Mouse (Mus musculus): ENCODE measurements around the gene Egfl6. TPM values are rescaled to one million over a fixed set of nuclear protein-coding genes. Genes with fewer than 3 reads are reported as not detected.
A peak's percentile ranks its signal among the peaks of the same experiment; 100 is the strongest.
"Not testable (repeated sequence)": the region's sequence is repeated elsewhere in the genome, so short reads cannot be mapped to it uniquely, and the experiment has no call there.

Gene Egfl6
- total and polyA plus RNA-seq, 3 experiments: 0.18 to 0.32 (median 0.31) TPM

DNA sequence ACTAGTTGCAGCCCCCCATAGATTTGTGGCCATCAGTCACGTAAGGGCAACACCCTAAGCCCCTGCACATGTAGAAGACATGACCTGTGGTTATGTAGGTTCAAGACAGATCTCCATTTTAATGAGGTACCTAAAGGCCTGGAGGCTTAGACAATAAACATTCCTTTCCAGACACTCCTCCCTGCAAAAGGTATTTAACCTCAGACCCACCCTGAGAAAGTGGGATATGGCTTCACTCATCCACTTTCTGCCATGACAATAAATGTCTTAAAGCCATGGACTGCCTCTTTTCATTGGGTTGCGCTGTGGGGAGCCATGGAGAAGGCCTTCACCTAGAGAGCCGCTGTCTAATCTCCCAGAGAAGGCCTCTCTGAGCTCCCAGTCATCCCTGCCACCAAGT lies 57.4 kb downstream of the Egfl6 start:
- intact Hi-C loops (cut with DNase I): no loop called here
- no peak for TF ChIP-seq POLR2A (IDR thresholded peaks at IDR 0.05; ENCODE audit: insufficient read depth, low read depth, low read length)
- no peak for TF ChIP-seq EP300 (IDR thresholded peaks at IDR 0.05; ENCODE audit: insufficient read depth, low read depth, low read length)
- TF ChIP-seq CTCF (IDR thresholded peaks at IDR 0.05): no peak
- Histone ChIP-seq H3K27ac (no peak overlapping the region), H3K36me3 (ENCODE audit: control insufficient read depth, insufficient read depth, low read length) (no peaks in the 10 kb centered on the region), H3K27me3 (ENCODE audit: control insufficient read depth, insufficient read depth, low read length) (no peaks in the 10 kb centered on the region), H3K4me3 (no peak overlapping the region), H3K79me2 (replicated peaks; ENCODE audit: control insufficient read depth, insufficient read depth, low read length) (no peaks in the 10 kb centered on the region), H3K4me1 (ENCODE audit: control insufficient read depth, insufficient read depth, low read length) (no peaks in the 10 kb centered on the region), H3K9ac (ENCODE audit: low read depth, low read length) (no peak overlapping the region)
- 90% methylated on average over 3 of the region's 3 CpGs for WGBS
- DNase-seq: no peak

DNA sequence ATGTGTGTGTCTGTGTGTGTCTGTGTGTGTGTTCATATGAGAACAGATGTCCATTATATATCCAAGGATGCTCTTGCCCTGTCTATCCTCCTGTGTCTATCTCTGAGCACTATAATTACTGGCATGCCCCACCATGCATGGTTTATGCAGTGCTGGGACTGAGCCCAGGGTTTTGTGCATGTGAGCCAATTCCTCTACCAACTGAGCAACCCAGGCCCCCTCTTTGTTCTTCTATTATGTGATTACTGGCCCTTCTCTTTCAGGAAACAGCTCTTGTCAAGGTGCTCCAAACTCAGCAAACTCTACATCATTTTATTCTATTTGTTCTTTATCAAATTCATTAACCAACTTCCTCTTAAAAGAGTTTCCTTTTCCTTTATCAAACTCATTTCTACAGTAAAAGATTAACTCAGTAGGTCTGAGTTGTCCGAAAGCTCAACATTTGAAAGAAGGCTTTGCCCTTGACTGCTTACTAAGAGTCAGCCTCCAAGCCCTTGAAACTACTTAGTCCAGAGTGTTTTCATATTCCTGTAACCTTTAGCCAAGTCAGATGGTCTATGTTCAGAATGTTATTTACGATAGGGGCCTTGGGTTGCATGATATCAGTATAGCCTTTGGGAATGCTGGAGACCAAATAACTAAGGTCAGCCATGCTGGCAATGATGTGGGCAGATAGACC lies 59.7 kb downstream of the Egfl6 start:
- H3K27ac ChIP-seq: no peak overlapping the region
- WGBS: 71% methylated on average over 2 of the region's 2 CpGs
- H3K4me3 ChIP-seq: no peak overlapping the region
- no peaks in the 10 kb centered on the region for H3K4me1 ChIP-seq (ENCODE audit: control insufficient read depth, insufficient read depth, low read length)
- intact Hi-C loops (cut with DNase I): no loop called here
- no peak for DNase-seq
- TF ChIP-seq CTCF (IDR thresholded peaks at IDR 0.05): no peak
- no peak for TF ChIP-seq EP300 (IDR thresholded peaks at IDR 0.05; ENCODE audit: insufficient read depth, low read depth, low read length)
- TF ChIP-seq POLR2A (IDR thresholded peaks at IDR 0.05; ENCODE audit: insufficient read depth, low read depth, low read length): no peak
- no peaks in the 10 kb centered on the region for H3K79me2 ChIP-seq (replicated peaks; ENCODE audit: control insufficient read depth, insufficient read depth, low read length)
- no peak overlapping the region for H3K9ac ChIP-seq (ENCODE audit: low read depth, low read length)
- no peaks in the 10 kb centered on the region for H3K36me3 ChIP-seq (ENCODE audit: control insufficient read depth, insufficient read depth, low read length)
- H3K27me3 ChIP-seq (ENCODE audit: control insufficient read depth, insufficient read depth, low read length): no peaks in the 10 kb centered on the region

DNA sequence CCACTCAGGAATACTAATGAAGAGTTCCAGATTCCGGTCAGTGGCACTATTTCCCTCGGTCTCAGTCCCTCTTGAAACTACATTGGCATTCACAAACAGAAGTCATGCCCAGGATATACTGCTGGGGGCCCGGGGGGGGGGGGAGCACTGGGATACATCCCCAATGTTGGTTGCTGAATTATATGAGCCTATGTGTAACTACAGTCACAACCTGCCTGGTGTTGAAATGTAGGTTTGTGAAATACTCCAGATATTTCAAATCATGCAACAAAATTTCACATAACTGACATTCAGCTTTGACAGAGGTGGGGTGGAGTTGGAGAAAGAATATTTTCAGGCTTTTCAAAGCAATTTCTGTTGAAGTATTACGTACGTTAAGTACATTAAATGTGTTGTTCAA lies 64.7 kb downstream of the Egfl6 start:
- Histone ChIP-seq H3K27ac (no peak overlapping the region), H3K27me3 (ENCODE audit: control insufficient read depth, insufficient read depth, low read length) (no peaks in the 10 kb centered on the region), H3K36me3 (ENCODE audit: control insufficient read depth, insufficient read depth, low read length) (no peaks in the 10 kb centered on the region), H3K79me2 (replicated peaks; ENCODE audit: control insufficient read depth, insufficient read depth, low read length) (no peaks in the 10 kb centered on the region), H3K4me3 (no peak overlapping the region), H3K4me1 (ENCODE audit: control insufficient read depth, insufficient read depth, low read length) (no peaks in the 10 kb centered on the region; the same call in 1 of the 2 replicates), H3K9ac (ENCODE audit: low read depth, low read length) (no peak overlapping the region)
- TF ChIP-seq EP300 (IDR thresholded peaks at IDR 0.05; ENCODE audit: insufficient read depth, low read depth, low read length): no peak
- intact Hi-C loops (cut with DNase I): no loop called here
- 79% methylated on average over 5 of the region's 5 CpGs for WGBS
- DNase-seq: no peak

DNA sequence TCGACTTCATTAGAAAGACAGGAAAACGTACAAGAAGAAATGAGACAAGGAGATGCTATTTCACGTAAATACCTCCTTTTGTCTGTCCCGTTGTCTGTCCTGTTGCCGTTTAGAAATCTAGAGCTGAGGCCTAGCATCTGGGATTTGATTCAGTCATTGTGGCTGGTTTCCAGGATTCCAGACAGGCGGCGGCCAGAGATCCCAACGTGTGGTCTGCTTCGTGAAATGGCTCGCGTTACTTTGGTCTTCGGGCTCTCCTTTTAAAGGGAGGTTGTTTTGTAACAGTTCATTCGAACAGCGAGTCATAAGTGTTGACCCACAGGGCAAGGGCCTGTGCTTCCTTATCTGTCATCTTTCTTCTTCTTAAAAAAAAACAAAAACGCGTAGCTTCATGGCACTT lies 67.2 kb downstream of the Egfl6 start, which contains the start of gene Tceanc:
Tceanc (minus strand) TSS at position 223 of the 400 bp plus-strand sequence.
- Histone ChIP-seq H3K79me2 (replicated peaks; ENCODE audit: control insufficient read depth, insufficient read depth, low read length) (no peaks in the 10 kb centered on the region), H3K27ac (no peak within 1 kb of the TSS), H3K4me3 (no peak within 1 kb of the TSS), H3K27me3 (ENCODE audit: control insufficient read depth, insufficient read depth, low read length) (no peaks in the 10 kb centered on the region), H3K4me1 (ENCODE audit: control insufficient read depth, insufficient read depth, low read length) (no peaks in the 10 kb centered on the region; the same call in 1 of the 2 replicates), H3K9ac (ENCODE audit: low read depth, low read length) (no peak within 1 kb of the TSS), H3K36me3 (ENCODE audit: control insufficient read depth, insufficient read depth, low read length) (no peaks in the 10 kb centered on the region)
- intact Hi-C loops (cut with DNase I): no loop called here
- 63% methylated on average over 16 of the region's 16 CpGs for WGBS
- peak in 1 of 2 experiments; percentile 10 for DNase-seq
- TF ChIP-seq POLR2A (IDR thresholded peaks at IDR 0.05; ENCODE audit: insufficient read depth, low read depth, low read length) (no peak), EP300 (IDR thresholded peaks at IDR 0.05; ENCODE audit: insufficient read depth, low read depth, low read length) (no peak), CTCF (IDR thresholded peaks at IDR 0.05) (no peak)

DNA sequence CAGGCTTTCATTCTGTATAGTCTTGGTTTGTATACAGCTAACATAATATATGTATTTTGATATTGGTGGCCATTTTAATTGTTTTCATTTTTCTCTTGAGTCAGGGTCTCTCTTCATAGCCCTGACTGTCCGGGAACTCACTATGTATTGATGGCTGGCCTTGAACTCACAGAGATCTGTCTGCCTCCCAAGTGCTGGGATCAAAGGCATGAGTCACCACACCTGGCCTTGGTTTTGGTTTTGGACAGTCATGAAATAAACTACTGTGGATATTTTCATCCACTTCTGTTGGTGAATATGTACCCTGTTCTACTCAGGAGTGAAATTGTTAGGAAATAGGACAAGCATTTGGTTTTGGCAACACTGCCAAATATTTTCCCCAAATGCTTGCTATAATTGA lies 68.9 kb downstream of the Egfl6 start:
- no peak overlapping the region for H3K9ac ChIP-seq (ENCODE audit: low read depth, low read length)
- DNase-seq: no peak
- no peaks in the 10 kb centered on the region for H3K79me2 ChIP-seq (replicated peaks; ENCODE audit: control insufficient read depth, insufficient read depth, low read length)
- no peaks in the 10 kb centered on the region for H3K36me3 ChIP-seq (ENCODE audit: control insufficient read depth, insufficient read depth, low read length)
- intact Hi-C loops (cut with DNase I): no loop called here
- H3K27ac ChIP-seq: no peak overlapping the region
- no peak for TF ChIP-seq EP300 (IDR thresholded peaks at IDR 0.05; ENCODE audit: insufficient read depth, low read depth, low read length)
- H3K27me3 ChIP-seq (ENCODE audit: control insufficient read depth, insufficient read depth, low read length): no peaks in the 10 kb centered on the region
- H3K4me1 ChIP-seq (ENCODE audit: control insufficient read depth, insufficient read depth, low read length): no peaks in the 10 kb centered on the region; the same call in 1 of the 2 replicates
- WGBS: 85% methylated on average over 1 of the region's 1 CpGs
- H3K4me3 ChIP-seq: no peak overlapping the region

DNA sequence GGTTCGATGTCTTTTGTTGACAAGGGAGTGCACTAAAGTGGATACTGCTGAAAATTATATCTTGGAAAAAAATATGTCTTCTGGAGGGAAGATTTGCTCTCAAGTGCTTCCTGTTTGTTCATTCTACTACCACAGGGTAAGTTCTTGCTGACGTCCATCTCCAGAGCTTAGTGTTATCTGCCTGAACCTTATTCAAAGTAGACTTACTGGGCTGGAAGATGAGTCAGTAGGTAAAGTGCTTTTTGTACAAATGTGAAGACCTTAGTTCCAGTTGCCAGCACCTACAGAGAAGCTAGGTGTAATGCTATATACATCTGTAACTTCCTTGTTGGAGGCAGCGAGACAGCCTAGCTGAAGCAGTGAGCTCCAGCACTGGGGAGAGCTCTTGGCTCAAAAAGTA lies 69.6 kb downstream of the Egfl6 start:
- Histone ChIP-seq H3K27ac (no peak overlapping the region), H3K9ac (ENCODE audit: low read depth, low read length) (no peak overlapping the region), H3K79me2 (replicated peaks; ENCODE audit: control insufficient read depth, insufficient read depth, low read length) (no peaks in the 10 kb centered on the region), H3K36me3 (ENCODE audit: control insufficient read depth, insufficient read depth, low read length) (no peaks in the 10 kb centered on the region), H3K4me3 (no peak overlapping the region), H3K27me3 (ENCODE audit: control insufficient read depth, insufficient read depth, low read length) (no peaks in the 10 kb centered on the region), H3K4me1 (ENCODE audit: control insufficient read depth, insufficient read depth, low read length) (no peaks in the 10 kb centered on the region; the same call in 1 of the 2 replicates)
- no peak for DNase-seq
- intact Hi-C loops (cut with DNase I): no loop called here
- 83% methylated on average over 3 of the region's 3 CpGs for WGBS
- TF ChIP-seq CTCF (IDR thresholded peaks at IDR 0.05) (no peak), EP300 (IDR thresholded peaks at IDR 0.05; ENCODE audit: insufficient read depth, low read depth, low read length) (no peak), POLR2A (IDR thresholded peaks at IDR 0.05; ENCODE audit: insufficient read depth, low read depth, low read length) (no peak)

DNA sequence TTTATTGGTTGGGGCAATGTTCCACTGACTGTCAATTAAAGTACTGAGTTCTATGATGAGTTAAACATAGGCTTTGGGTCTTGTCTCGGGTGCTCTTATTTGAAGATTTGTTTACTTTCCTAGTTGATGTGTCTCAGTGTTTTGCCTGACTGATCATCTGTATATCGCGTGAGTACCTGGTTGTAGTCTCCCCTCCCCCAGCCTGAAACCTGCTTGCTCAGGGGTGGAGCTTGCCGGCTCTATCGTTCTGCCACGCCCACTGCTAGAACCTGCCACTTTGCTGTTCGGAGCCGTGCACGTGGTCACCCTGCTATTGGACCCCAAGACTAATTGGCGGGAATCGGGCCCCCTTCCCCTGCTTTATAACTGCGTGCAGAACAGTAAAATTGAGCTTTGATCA lies 71.5 kb downstream of the Egfl6 start:
- H3K27ac ChIP-seq; H3K36me3 ChIP-seq (ENCODE audit: control insufficient read depth, insufficient read depth, low read length); H3K27me3 ChIP-seq (ENCODE audit: control insufficient read depth, insufficient read depth, low read length); H3K4me1 ChIP-seq (ENCODE audit: control insufficient read depth, insufficient read depth, low read length); H3K9ac ChIP-seq (ENCODE audit: low read depth, low read length); H3K4me3 ChIP-seq; intact Hi-C loops (cut with DNase I); H3K79me2 ChIP-seq (replicated peaks; ENCODE audit: control insufficient read depth, insufficient read depth, low read length): not testable (repeated sequence)
- peak in 1 of 2 experiments; percentile 5 for DNase-seq
- 22% methylated on average over 12 of the region's 12 CpGs for WGBS
